Mouse (Mus musculus) heart, postnatal 0 days (tissue): ENCODE data around the gene AK157302.

Source experiments
- CTCF ChIP-seq: IDR thresholded peaks from 2 replicates; pipeline ENCODE4 v1.5.1; 2016; ENCODE audit warnings: antibody characterized with exemption, control low read depth, low read depth
- EP300 ChIP-seq: IDR thresholded peaks from 2 replicates; pipeline ENCODE4 v1.6.1; 2016; ENCODE audit warnings: antibody characterized with exemption, low read depth

GRCm38 (mm10) chr13:21495080-21495479, at the start of gene AK157302:
- TF ChIP-seq CTCF, result no peak
- TF ChIP-seq EP300, result no peak
